Mouse (Mus musculus): ENCODE measurements around the gene Arap1.

DNA sequence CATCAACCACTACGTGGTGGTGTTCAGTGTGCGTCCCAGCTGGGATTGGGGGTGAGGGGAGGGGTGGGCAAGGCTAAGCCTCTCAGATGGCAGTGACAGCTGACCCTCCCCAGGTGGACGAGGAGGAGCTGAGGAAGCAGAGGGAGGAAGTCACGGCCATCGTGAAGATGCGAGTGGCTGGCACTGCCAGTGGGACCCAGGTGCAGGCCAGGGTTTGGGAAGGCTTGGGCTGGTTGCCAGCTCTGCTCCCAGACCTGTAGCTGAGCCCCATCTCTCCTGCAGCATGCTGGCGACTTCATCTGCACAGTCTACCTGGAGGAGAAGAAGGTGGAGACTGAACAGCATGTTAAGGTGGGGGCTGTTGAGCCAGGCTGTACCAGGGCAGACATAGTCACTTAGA is 53.6 kb downstream of the Arap1 start:
- TF ChIP-seq FLI1 (IDR thresholded peaks at IDR 0.05; ENCODE audit: low read length) (no peak), GATA1 (IDR thresholded peaks at IDR 0.05; ENCODE audit: borderline replicate concordance, low read length) (no peak)

Data from megakaryocyte, embryonic 14.5 days (primary cell).